Mouse (Mus musculus) frontal cortex, adult 2 months (tissue): ENCODE results near the gene Slc25a33. TPM values are rescaled to one million over a fixed set of nuclear protein-coding genes. Genes with fewer than 3 reads are reported as not detected.
"Not testable (repeated sequence)": the region's sequence is repeated elsewhere in the genome, so short reads cannot be mapped to it uniquely, and the experiment has no call there.

Experiments
- DNase-seq, 2 experiments: peaks; one replicate each; pipeline ENCODE4 v3.0.0; 2022; ENCODE audit warnings: low spot score in 1 of 2; ENCODE audit errors: extremely low spot score in 1 of 2
- polyA plus RNA-seq: library from polyadenylated mRNA; depleted of rRNA; stranded (reverse); fragments of >200 nt; gene quantifications from 2 replicates; pipeline ENCODE4 v1.2.3, GENCODE M21; 2012

Slc25a33 gene
- polyA plus RNA-seq, 1 experiment: 36.5 TPM

- DNase-seq: no peak
These were observed 8.9 kb downstream of the Slc25a33 start for GRCm38 (mm10) chr4:149765201-149765600.

- DNase-seq: no peak
These were observed 10.7 kb downstream of the Slc25a33 start for GRCm38 (mm10) chr4:149763335-149763734.

DNA sequence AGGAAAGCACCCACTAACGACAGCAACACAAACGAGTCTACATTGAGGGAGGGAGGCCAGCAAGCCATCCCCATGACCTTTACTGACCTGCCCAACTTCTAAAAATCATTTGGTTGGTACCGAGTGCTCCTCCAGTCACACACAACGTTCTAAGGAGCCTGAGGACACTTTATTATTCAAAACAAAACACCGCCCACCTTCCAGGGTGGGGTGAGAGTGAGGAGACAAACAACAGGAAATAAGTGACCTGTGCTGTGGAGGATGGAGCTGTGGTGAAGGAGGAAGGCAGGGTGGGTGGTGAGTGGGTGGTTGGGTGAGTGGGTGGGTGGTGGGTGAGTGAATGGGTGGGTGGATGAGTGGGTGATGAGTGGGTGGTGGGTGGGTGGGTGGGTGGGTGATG lies 14.6 kb downstream of the Slc25a33 start:
- DNase-seq: no peak

DNA sequence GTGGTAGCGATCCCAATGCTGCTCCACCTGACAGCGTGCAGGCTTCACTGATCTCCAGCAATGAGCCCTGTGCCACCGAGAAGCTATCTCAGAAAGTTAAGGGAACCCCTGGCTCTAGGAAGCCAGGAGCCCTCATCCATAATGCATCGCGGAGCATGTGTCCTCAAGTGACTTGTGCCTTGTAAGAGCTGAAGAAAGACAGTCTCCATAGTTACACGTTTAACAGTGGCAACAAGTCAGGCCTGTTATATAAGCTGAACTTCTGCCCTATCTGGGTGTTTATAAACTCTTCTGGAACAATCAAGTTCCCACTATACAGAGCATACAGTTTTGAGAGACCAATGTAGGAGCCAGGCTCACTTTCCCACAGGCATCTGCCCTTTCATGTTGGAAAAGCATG lies 15.7 kb downstream of the Slc25a33 start:
- DNase-seq: peak in 1 of 2 experiments; percentile 42

GRCm38 (mm10) chr4:149756546-149756945 lies 17.5 kb downstream of the Slc25a33 start:
- DNase-seq: not testable (repeated sequence)

DNA sequence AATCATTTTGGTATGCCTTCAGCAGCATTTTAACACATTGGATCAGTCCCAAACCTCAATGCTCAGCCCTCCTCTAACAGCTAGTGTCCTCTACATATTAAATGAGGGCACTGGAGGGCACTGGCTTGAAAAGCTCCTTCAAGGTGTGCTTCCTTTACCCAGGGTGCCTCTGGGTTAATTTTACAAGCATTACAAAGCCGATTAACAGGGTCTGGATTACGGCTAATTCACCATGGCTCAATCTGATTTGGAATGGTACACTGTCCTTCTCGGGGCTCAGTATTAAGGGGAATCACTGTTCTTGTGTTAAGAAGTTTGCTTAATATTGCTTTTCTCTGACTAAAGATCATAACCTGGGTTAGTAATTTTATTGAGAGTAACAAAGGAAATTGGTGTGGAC lies 21.2 kb downstream of the Slc25a33 start:
- no peak for DNase-seq

- DNase-seq: peak in 1 of 2 experiments; percentile 84
These were observed 21.8 kb downstream of the Slc25a33 start for GRCm38 (mm10) chr4:149752124-149752799.

DNA sequence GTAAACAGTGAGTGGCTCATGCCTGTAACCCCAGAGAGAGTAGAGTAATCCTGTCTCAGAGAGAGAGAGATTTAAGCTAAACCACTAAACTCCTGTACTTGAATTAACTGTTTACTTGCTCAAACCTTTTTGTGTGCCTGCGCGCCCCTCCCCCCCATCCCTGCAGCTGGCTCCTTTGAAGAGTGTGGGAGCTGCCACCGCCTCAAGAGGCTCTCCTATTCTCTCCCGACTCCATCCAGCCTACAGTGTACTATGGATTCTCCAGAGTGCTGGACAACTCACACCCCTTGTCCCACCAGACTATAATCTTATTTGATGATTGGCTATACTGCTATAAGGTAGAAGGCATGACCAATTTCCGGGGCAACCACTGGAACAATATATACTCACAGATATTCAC lies 23.4 kb downstream of the Slc25a33 start:
- DNase-seq: no peak

DNA sequence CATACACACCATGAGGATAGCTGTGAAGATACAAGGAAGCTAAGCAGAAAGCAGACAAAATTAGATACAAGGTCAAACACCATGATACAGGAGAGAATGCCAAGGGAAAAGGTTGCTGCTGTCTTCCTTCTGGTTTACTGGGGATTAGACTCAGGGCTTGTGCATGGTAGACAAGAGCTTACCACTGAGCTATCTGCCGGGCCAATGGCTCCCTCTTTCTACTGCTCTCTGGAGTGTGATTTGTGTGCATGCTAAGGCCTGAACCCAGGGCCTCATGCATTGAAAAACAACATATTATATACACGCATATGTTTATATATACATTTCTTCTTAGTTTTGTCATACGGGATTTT lies 24.4 kb downstream of the Slc25a33 start:
- DNase-seq: not testable (repeated sequence)

- no peak for DNase-seq
These were observed 24.9 kb downstream of the Slc25a33 start for GRCm38 (mm10) chr4:149749003-149749662.

DNA sequence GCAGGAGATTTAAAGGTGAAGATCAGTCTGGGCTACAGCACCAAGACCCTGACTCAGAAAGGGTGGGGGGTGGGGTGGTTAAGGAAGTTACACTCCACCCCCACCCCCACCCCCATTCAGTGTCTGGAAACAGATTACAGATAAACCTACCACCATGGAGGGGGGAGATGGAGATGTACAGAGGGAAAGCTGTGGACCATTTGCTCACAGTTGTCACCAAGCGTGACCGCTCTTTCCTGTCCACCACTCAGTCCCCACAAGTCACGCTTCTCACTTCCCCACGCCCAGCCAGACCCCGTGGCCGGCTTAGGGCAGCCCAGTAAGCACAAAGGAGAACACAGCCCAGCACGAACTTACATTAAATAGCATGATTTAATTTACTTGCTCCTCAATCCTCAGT lies 30.0 kb downstream of the Slc25a33 start:
- no peak for DNase-seq

- no peak for DNase-seq
These were observed 32.0 kb downstream of the Slc25a33 start for GRCm38 (mm10) chr4:149742011-149742530.

- no peak for DNase-seq
These were observed 33.8 kb downstream of the Slc25a33 start for GRCm38 (mm10) chr4:149740301-149740700.

DNA sequence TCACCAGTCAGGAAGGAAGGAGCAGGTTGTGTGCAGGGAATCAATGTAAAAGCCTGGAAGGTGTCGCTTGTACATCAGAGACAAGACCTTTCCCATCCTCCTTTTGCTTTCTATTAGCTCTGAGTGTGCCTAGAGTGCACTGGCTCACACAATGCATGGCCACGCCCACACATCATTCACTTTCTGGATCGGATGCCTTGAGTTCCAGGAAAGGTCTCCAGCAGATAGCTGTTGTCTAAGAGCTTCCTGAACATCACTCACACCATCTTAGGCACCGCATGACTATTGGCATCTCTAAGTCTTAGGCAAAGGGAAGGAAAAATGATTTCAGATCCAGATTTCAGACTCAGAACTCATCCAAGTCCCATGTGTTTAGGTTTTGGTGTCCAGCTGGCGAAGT lies 34.6 kb downstream of the Slc25a33 start:
- no peak for DNase-seq

- peak; percentile 90 to 97 for DNase-seq
These were observed 36.4 kb downstream of the Slc25a33 start, which contains the start of gene Tmem201 for GRCm38 (mm10) chr4:149737383-149738324. Gene Tmem201, minus strand, starts transcription at chr4:149738044.

- no peak for DNase-seq
These were observed 37.5 kb downstream of the Slc25a33 start for GRCm38 (mm10) chr4:149736581-149736980.

DNA sequence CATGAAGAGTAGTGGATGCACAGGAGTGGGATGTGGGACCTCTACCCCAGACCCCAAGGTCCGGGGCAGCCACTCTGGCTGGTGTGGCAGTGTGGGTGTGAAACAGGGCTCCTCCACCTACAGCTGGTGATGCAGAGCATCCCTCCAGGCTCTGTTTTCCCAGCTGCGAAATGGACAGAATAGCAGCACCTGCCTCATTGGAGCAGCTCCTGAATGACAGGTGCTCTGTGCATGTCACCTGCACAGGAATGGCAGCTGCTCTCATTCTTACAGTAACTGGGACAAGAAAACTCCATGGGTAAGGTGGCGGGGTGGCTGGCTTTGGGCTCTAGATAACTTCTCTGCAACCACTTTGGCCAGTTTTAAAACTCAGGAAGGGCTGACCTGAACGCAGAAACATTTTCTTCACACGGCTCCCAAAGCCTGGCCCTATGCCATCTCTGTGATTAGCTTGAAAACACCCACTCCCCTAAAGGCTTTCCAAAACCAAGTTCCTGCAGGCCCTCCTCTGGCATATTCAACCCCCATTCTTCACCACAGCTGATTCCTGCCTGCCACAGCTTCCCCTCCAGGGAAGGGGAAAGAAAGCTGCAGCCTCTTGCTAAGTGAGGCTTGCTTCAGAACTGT lies 38.3 kb downstream of the Slc25a33 start:
- DNase-seq: no peak

DNA sequence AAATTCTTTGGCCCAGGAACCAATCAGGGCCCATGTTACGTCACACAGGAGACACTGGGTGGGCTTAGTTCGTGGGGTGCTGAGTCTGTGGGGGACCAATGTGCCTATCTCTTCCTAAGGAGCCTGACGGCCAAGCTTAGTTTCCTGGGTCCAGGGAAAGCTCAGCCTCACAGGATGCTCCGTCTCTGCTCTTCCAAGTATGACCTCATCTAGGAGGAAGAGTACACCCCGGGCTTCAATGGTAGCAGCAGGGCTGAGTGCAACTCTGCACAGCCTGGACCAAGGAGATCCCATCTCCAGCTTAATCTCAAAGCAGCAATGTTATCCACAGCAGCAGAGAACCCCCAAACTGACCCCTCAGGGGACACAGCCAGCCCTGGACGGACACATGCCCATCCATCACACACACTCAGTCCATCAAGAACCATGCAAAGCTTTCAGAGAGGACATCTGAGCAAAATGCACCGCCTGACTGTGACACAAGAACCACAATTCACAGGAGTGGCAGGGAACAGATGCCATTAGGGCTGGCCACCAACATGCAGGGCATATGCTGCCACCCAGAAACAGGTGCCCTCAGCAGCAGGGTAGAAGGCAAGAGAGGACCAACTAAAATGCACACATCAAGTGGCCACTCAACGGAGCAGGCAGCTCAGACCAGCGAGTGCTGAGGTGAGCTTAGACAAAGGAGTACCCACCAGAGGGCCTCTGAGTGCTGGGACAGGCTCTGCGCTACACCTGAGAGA lies 39.2 kb downstream of the Slc25a33 start:
- no peak for DNase-seq

DNA sequence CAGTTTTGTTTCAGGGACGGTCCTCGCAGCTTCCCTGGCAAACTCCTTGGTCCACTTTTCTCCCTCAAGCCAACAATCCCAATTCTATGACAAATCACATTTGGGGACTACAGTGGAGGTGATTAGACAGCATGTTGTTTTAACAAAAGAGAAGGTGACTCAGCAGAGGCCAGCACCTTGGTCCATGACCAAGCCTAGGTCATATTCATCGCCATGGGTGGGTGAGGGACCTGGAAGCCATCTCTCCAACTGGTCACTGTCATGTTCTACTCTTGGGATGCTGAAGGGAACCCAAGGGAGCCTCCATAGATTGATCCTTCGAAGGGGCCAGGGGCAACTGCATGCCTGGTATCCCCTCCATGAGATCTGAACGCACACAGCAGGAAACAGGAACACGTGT lies 39.8 kb downstream of the Slc25a33 start:
- no peak for DNase-seq

DNA sequence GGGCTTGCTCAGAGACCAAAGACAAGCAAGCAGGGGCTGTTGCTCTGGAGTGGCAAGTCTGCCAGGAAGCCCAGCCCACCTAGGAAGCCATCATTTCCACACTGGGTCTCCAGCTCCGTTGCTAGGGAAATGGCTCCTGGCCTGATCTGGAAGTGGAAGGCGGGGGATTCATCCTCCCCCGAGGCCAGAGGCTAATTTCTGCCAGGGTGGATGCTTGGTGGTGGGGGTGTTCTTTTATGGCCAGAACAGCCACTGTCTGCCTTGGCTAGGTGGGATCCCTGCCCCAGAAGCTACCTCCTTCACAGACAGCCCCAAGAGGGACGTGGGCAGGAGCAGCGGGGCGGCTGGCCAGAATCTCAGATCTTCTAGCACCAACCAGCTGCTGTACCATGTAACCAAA lies 40.3 kb downstream of the Slc25a33 start:
- DNase-seq: peak in 1 of 2 experiments; percentile 68
